Mouse (Mus musculus): ENCODE results near the gene Zgrf1. TPM values are rescaled to one million over a fixed set of nuclear protein-coding genes. Genes with fewer than 3 reads are reported as not detected.

Gene Zgrf1
- total RNA-seq (2018; cell fraction: chromatin; rRNA removed), result 10 to 100 TPM in 20 of 26 experiments, 1 to 10 TPM in 6; 1.9 to 35.0 (median 16.9) TPM
- total RNA-seq (2018; cell fraction: cytosol; rRNA removed), result 1 to 10 TPM in 17 of 26 experiments, under 1 TPM in 9; 0.29 to 2.6 (median 1.3) TPM
- 10 to 100 TPM in 11 of 26 experiments, 1 to 10 TPM in 15; 1.4 to 51.6 (median 9.0) TPM for total RNA-seq (2018; cell fraction: nucleus; rRNA removed)
- 0.61 to 3.6 TPM (median 1.6 TPM) in 3 replicates for polyA plus RNA-seq (2018)

- Histone ChIP-seq H3K79me2 (ENCODE audit: inconsistent target) (peaks cover 63% of the 10 kb centered on the region), H3K4me3 (ENCODE audit: inconsistent target) (peak within 1 kb of the TSS; percentile 84), H3K36me3 (ENCODE audit: inconsistent target) (no peaks in the 10 kb centered on the region), H3K27ac (peak within 1 kb of the TSS; percentile 80)
- under 1% methylated on average over 73 of the region's 73 CpGs for WGBS (ENCODE audit: missing documents)
These were observed at the start of gene Zgrf1, which contains the start of gene Larp7 for GRCm38 (mm10) chr3:127552973-127553719. Zgrf1 (plus strand) TSS chr3:127553489. Larp7 (minus strand) TSS chr3:127553349.

- no peak overlapping the region for H3K4me3 ChIP-seq (ENCODE audit: inconsistent target)
- H3K27ac ChIP-seq, result no peak overlapping the region
- no peaks in the 10 kb centered on the region for H3K36me3 ChIP-seq (ENCODE audit: inconsistent target)
- WGBS (ENCODE audit: missing documents), result 94% methylated on average over 15 of the region's 15 CpGs
- H3K79me2 ChIP-seq (ENCODE audit: inconsistent target), result no peaks in the 10 kb centered on the region
These were observed 45.2 kb upstream of the Zgrf1 start for GRCm38 (mm10) chr3:127507878-127508783.

GRCm38 (mm10) chr3:127511786-127512746 is 41.2 kb upstream of the Zgrf1 start:
- Histone ChIP-seq H3K4me3 (ENCODE audit: inconsistent target) (no peak overlapping the region), H3K27ac (no peak overlapping the region), H3K36me3 (ENCODE audit: inconsistent target) (no peaks in the 10 kb centered on the region), H3K79me2 (ENCODE audit: inconsistent target) (no peaks in the 10 kb centered on the region)
- 87% methylated on average over 12 of the region's 12 CpGs for WGBS (ENCODE audit: missing documents)

GRCm38 (mm10) chr3:127512794-127513335 is 40.4 kb upstream of the Zgrf1 start:
- H3K27ac ChIP-seq, result no peak overlapping the region
- no peak overlapping the region for H3K4me3 ChIP-seq (ENCODE audit: inconsistent target)
- 80% methylated on average over 14 of the region's 15 CpGs for WGBS (ENCODE audit: missing documents)
- no peaks in the 10 kb centered on the region for H3K79me2 ChIP-seq (ENCODE audit: inconsistent target)
- H3K36me3 ChIP-seq (ENCODE audit: inconsistent target), result no peaks in the 10 kb centered on the region

- 48% methylated on average over 2 of the region's 2 CpGs for WGBS (ENCODE audit: missing documents)
- Histone ChIP-seq H3K36me3 (ENCODE audit: inconsistent target) (no peaks in the 10 kb centered on the region), H3K79me2 (ENCODE audit: inconsistent target) (no peaks in the 10 kb centered on the region), H3K4me3 (ENCODE audit: inconsistent target) (no peak overlapping the region), H3K27ac (no peak overlapping the region)
These were observed 39.6 kb upstream of the Zgrf1 start for GRCm38 (mm10) chr3:127513699-127514098.

GRCm38 (mm10) chr3:127515251-127515650 is 38.0 kb upstream of the Zgrf1 start:
- Histone ChIP-seq H3K4me3 (ENCODE audit: inconsistent target) (no peak overlapping the region), H3K79me2 (ENCODE audit: inconsistent target) (no peaks in the 10 kb centered on the region), H3K36me3 (ENCODE audit: inconsistent target) (no peaks in the 10 kb centered on the region), H3K27ac (no peak overlapping the region)
- WGBS (ENCODE audit: missing documents), result 100% methylated on average over 1 of the region's 1 CpGs

- H3K79me2 ChIP-seq (ENCODE audit: inconsistent target), result no peaks in the 10 kb centered on the region
- 93% methylated on average over 5 of the region's 6 CpGs for WGBS (ENCODE audit: missing documents)
- no peaks in the 10 kb centered on the region for H3K36me3 ChIP-seq (ENCODE audit: inconsistent target)
- no peak overlapping the region for H3K4me3 ChIP-seq (ENCODE audit: inconsistent target)
- no peak overlapping the region for H3K27ac ChIP-seq
These were observed 33.0 kb upstream of the Zgrf1 start for GRCm38 (mm10) chr3:127520300-127520699.

GRCm38 (mm10) chr3:127521156-127521555 is 32.1 kb upstream of the Zgrf1 start:
- Histone ChIP-seq H3K27ac (no peak overlapping the region), H3K36me3 (ENCODE audit: inconsistent target) (no peaks in the 10 kb centered on the region), H3K4me3 (ENCODE audit: inconsistent target) (no peak overlapping the region), H3K79me2 (ENCODE audit: inconsistent target) (no peaks in the 10 kb centered on the region)
- WGBS (ENCODE audit: missing documents), result 61% methylated on average over 10 of the region's 10 CpGs

GRCm38 (mm10) chr3:127525188-127525819 is 28.0 kb upstream of the Zgrf1 start:
- 81% methylated on average over 8 of the region's 8 CpGs for WGBS (ENCODE audit: missing documents)

GRCm38 (mm10) chr3:127527465-127528034 is 25.7 kb upstream of the Zgrf1 start:
- no peaks in the 10 kb centered on the region for H3K36me3 ChIP-seq (ENCODE audit: inconsistent target)

More at GRCm38 (mm10) chr3:127525188-127525819, 28.0 kb upstream of the Zgrf1 start:
- no peak overlapping the region for H3K27ac ChIP-seq
- H3K4me3 ChIP-seq (ENCODE audit: inconsistent target), result no peak overlapping the region
- no peaks in the 10 kb centered on the region for H3K79me2 ChIP-seq (ENCODE audit: inconsistent target)
- no peaks in the 10 kb centered on the region for H3K36me3 ChIP-seq (ENCODE audit: inconsistent target)

GRCm38 (mm10) chr3:127529210-127529609 is 24.1 kb upstream of the Zgrf1 start:
- Histone ChIP-seq H3K36me3 (ENCODE audit: inconsistent target) (no peaks in the 10 kb centered on the region), H3K4me3 (ENCODE audit: inconsistent target) (no peak overlapping the region), H3K27ac (no peak overlapping the region), H3K79me2 (ENCODE audit: inconsistent target) (no peaks in the 10 kb centered on the region)
- WGBS (ENCODE audit: missing documents), result 100% methylated on average over 3 of the region's 3 CpGs

More at GRCm38 (mm10) chr3:127527465-127528034, 25.7 kb upstream of the Zgrf1 start:
- Histone ChIP-seq H3K4me3 (ENCODE audit: inconsistent target) (no peak overlapping the region), H3K27ac (no peak overlapping the region), H3K79me2 (ENCODE audit: inconsistent target) (no peaks in the 10 kb centered on the region)
- 76% methylated on average over 5 of the region's 5 CpGs for WGBS (ENCODE audit: missing documents)

- Histone ChIP-seq H3K27ac (no peak overlapping the region), H3K4me3 (ENCODE audit: inconsistent target) (no peak overlapping the region), H3K36me3 (ENCODE audit: inconsistent target) (no peaks in the 10 kb centered on the region), H3K79me2 (ENCODE audit: inconsistent target) (no peaks in the 10 kb centered on the region)
- 85% methylated on average over 3 of the region's 4 CpGs for WGBS (ENCODE audit: missing documents)
These were observed 23.5 kb upstream of the Zgrf1 start for GRCm38 (mm10) chr3:127529824-127530223.

GRCm38 (mm10) chr3:127530293-127530692 is 23.0 kb upstream of the Zgrf1 start:
- Histone ChIP-seq H3K4me3 (ENCODE audit: inconsistent target) (no peak overlapping the region), H3K27ac (no peak overlapping the region), H3K79me2 (ENCODE audit: inconsistent target) (no peaks in the 10 kb centered on the region), H3K36me3 (ENCODE audit: inconsistent target) (no peaks in the 10 kb centered on the region)
- WGBS (ENCODE audit: missing documents), result 52% methylated on average over 4 of the region's 4 CpGs

Data from macrophage (primary cell).